Mouse (Mus musculus): ENCODE measurements around the gene Klf16. TPM values are rescaled to one million over a fixed set of nuclear protein-coding genes. Genes with fewer than 3 reads are reported as not detected.

The Klf16 gene
- polyA plus RNA-seq (2015; fragmentation: Nextera tagmentation; extraction: Ambion mirVana) = 4.8 and 5.3 TPM in 2 replicates

- Histone ChIP-seq H3K4me2 (replicated peaks; ENCODE audit: low read depth) (peak within 1 kb of the TSS; percentile 96), H3K4me1 (replicated peaks; ENCODE audit: control insufficient read depth, insufficient read depth, low read length) (peaks cover 3% of the 10 kb centered on the region; the same call in 1 of the 2 replicates), H3K27me3 (replicated peaks; ENCODE audit: control insufficient read depth, insufficient read depth, low read length) (no peaks in the 10 kb centered on the region), H3K36me3 (ENCODE audit: control insufficient read depth, insufficient read depth) (peaks cover 5% of the 10 kb centered on the region; the same call in 1 of the 2 replicates), H3K27ac (ENCODE audit: low read depth, low read length) (peak within 1 kb of the TSS; percentile 86), H3K4me3 (ENCODE audit: low read depth, low read length) (peak within 1 kb of the TSS; percentile 75), H3K9ac (ENCODE audit: low read depth, low read length) (peak within 1 kb of the TSS; percentile 59), H3K9me3 (ENCODE audit: control insufficient read depth) (no peaks in the 10 kb centered on the region)
- peak; percentile 86 for ATAC-seq
- under 1% methylated on average over 56 of the region's 97 CpGs for WGBS
- TF ChIP-seq CTCF (IDR thresholded peaks at IDR 0.05; ENCODE audit: low read depth) = peak; percentile 14; the same call in 1 of the 2 replicates
Observed at GRCm38 (mm10) chr10:80577195-80578130, at the start of gene Klf16. Klf16 (minus strand) TSS chr10:80577321.

- TF ChIP-seq CTCF (IDR thresholded peaks at IDR 0.05; ENCODE audit: low read depth) = no peak
- peak overlapping the region; percentile 83 for H3K27ac ChIP-seq (ENCODE audit: low read depth, low read length)
- H3K9me3 ChIP-seq (ENCODE audit: control insufficient read depth) = no peaks in the 10 kb centered on the region
- ATAC-seq = no peak
- WGBS = 59% methylated on average over 4 of the region's 4 CpGs
- no peaks in the 10 kb centered on the region; the same call in 1 of the 2 replicates for H3K4me1 ChIP-seq (replicated peaks; ENCODE audit: control insufficient read depth, insufficient read depth, low read length)
- H3K9ac ChIP-seq (ENCODE audit: low read depth, low read length) = no peak overlapping the region
- peaks cover 9% of the 10 kb centered on the region; the same call in 1 of the 2 replicates for H3K36me3 ChIP-seq (ENCODE audit: control insufficient read depth, insufficient read depth)
- 0 out of 2 replicates have a peak overlapping the region, but pooled peaks have one; percentile 6 for H3K4me2 ChIP-seq (replicated peaks; ENCODE audit: low read depth)
- no peaks in the 10 kb centered on the region for H3K27me3 ChIP-seq (replicated peaks; ENCODE audit: control insufficient read depth, insufficient read depth, low read length)
- H3K4me3 ChIP-seq (ENCODE audit: low read depth, low read length) = no peak overlapping the region
Observed at GRCm38 (mm10) chr10:80625764-80626163, 48.6 kb upstream of the Klf16 start.

GRCm38 (mm10) chr10:80623457-80624191, 46.5 kb upstream of the Klf16 start:
- peak; percentile 26; the same call in 1 of the 2 replicates for TF ChIP-seq CTCF (IDR thresholded peaks at IDR 0.05; ENCODE audit: low read depth)
- Histone ChIP-seq H3K27me3 (replicated peaks; ENCODE audit: control insufficient read depth, insufficient read depth, low read length) (no peaks in the 10 kb centered on the region), H3K27ac (ENCODE audit: low read depth, low read length) (peak overlapping the region; percentile 92), H3K4me3 (ENCODE audit: low read depth, low read length) (peak overlapping the region; percentile 84), H3K9ac (ENCODE audit: low read depth, low read length) (peak overlapping the region; percentile 84), H3K4me2 (replicated peaks; ENCODE audit: low read depth) (peak overlapping the region; percentile 83), H3K4me1 (replicated peaks; ENCODE audit: control insufficient read depth, insufficient read depth, low read length) (no peaks in the 10 kb centered on the region; the same call in 1 of the 2 replicates), H3K36me3 (ENCODE audit: control insufficient read depth, insufficient read depth) (no peaks in the 10 kb centered on the region), H3K9me3 (ENCODE audit: control insufficient read depth) (no peaks in the 10 kb centered on the region)
- WGBS = 13% methylated on average over 15 of the region's 15 CpGs
- ATAC-seq = no peak

- Histone ChIP-seq H3K27me3 (replicated peaks; ENCODE audit: control insufficient read depth, insufficient read depth, low read length) (no peaks in the 10 kb centered on the region), H3K9me3 (ENCODE audit: control insufficient read depth) (no peaks in the 10 kb centered on the region), H3K27ac (ENCODE audit: low read depth, low read length) (peak within 1 kb of the TSS; percentile 92), H3K4me3 (ENCODE audit: low read depth, low read length) (peak within 1 kb of the TSS; percentile 84), H3K4me1 (replicated peaks; ENCODE audit: control insufficient read depth, insufficient read depth, low read length) (no peaks in the 10 kb centered on the region; the same call in 1 of the 2 replicates), H3K36me3 (ENCODE audit: control insufficient read depth, insufficient read depth) (no peaks in the 10 kb centered on the region), H3K9ac (ENCODE audit: low read depth, low read length) (peak within 1 kb of the TSS; percentile 84), H3K4me2 (replicated peaks; ENCODE audit: low read depth) (peak within 1 kb of the TSS; percentile 83)
- peak; percentile 32 for ATAC-seq
- TF ChIP-seq CTCF (IDR thresholded peaks at IDR 0.05; ENCODE audit: low read depth) = peak; percentile 44; the same call in 1 of the 2 replicates
- WGBS = under 1% methylated on average over 67 of the region's 85 CpGs
Observed at GRCm38 (mm10) chr10:80622661-80623456, 45.7 kb upstream of the Klf16 start, which contains the start of gene Csnk1g2. Csnk1g2 (plus strand) TSS chr10:80622838.

GRCm38 (mm10) chr10:80621940-80622660, 45.0 kb upstream of the Klf16 start:
- no peaks in the 10 kb centered on the region for H3K27me3 ChIP-seq (replicated peaks; ENCODE audit: control insufficient read depth, insufficient read depth, low read length)
- H3K4me3 ChIP-seq (ENCODE audit: low read depth, low read length) = peak overlapping the region; percentile 84
- under 1% methylated on average over 64 of the region's 64 CpGs for WGBS
- H3K36me3 ChIP-seq (ENCODE audit: control insufficient read depth, insufficient read depth) = no peaks in the 10 kb centered on the region
- H3K4me1 ChIP-seq (replicated peaks; ENCODE audit: control insufficient read depth, insufficient read depth, low read length) = no peaks in the 10 kb centered on the region; the same call in 1 of the 2 replicates
- peak; percentile 94 for ATAC-seq
- H3K27ac ChIP-seq (ENCODE audit: low read depth, low read length) = peak overlapping the region; percentile 92
- peak overlapping the region; percentile 84 for H3K9ac ChIP-seq (ENCODE audit: low read depth, low read length)
- peak overlapping the region; percentile 83 for H3K4me2 ChIP-seq (replicated peaks; ENCODE audit: low read depth)
- no peaks in the 10 kb centered on the region for H3K9me3 ChIP-seq (ENCODE audit: control insufficient read depth)
- TF ChIP-seq CTCF (IDR thresholded peaks at IDR 0.05; ENCODE audit: low read depth) = no peak
